Mouse (Mus musculus) stomach, postnatal 0 days (tissue): ENCODE data around the gene Rpl18a.

Experiments used
- CTCF ChIP-seq: IDR thresholded peaks from 2 replicates; pipeline ENCODE4 v1.5.1; 2016; ENCODE audit warnings: antibody characterized with exemption, low read depth, mild to moderate bottlenecking, moderate library complexity
- EP300 ChIP-seq: optimal IDR thresholded peaks from 2 replicates; pipeline ENCODE3; 2016; ENCODE audit warnings: antibody characterized with exemption

- TF ChIP-seq CTCF: no peak
- no peak for TF ChIP-seq EP300
These were observed 31.7 kb downstream of the Rpl18a start for GRCm38 (mm10) chr8:70865350-70866000.
